Mouse (Mus musculus): ENCODE measurements around the gene Prmt1. TPM values are rescaled to one million over a fixed set of nuclear protein-coding genes. Genes with fewer than 3 reads are reported as not detected.

The Prmt1 gene
- polyA plus RNA-seq, 1 experiment from 2014 or later, result 76.8 TPM

GRCm38 (mm10) chr7:44955628-44956027 is 30.7 kb downstream of the Prmt1 start:
- peaks cover 16% of the 10 kb centered on the region for H3K4me1 ChIP-seq (ENCODE audit: insufficient read depth)
- no peaks in the 10 kb centered on the region for H3K36me3 ChIP-seq (replicated peaks; ENCODE audit: insufficient read depth, low read length)
- no peak for ATAC-seq
- H3K9ac ChIP-seq (replicated peaks), result no peak overlapping the region
- DNase-seq, result peak; percentile 20
- H3K4me2 ChIP-seq (ENCODE audit: low read depth, low read length), result no peak overlapping the region
- peaks cover 12% of the 10 kb centered on the region for H3K27me3 ChIP-seq (ENCODE audit: insufficient read depth, low read length)
- WGBS (ENCODE audit: insufficient replicate concordance), result 41% methylated on average over 5 of the region's 5 CpGs
- no peak overlapping the region for H3K27ac ChIP-seq (ENCODE audit: low read depth)
- H3K9me3 ChIP-seq (ENCODE audit: low read length), result no peaks in the 10 kb centered on the region
- TF ChIP-seq CTCF (IDR thresholded peaks at IDR 0.05; ENCODE audit: low read depth), result peak; percentile 74
- no peak for TF ChIP-seq EP300 (IDR thresholded peaks at IDR 0.05; ENCODE audit: low read depth)
- H3K4me3 ChIP-seq (ENCODE audit: low read depth, low read length), result no peak overlapping the region

DNA sequence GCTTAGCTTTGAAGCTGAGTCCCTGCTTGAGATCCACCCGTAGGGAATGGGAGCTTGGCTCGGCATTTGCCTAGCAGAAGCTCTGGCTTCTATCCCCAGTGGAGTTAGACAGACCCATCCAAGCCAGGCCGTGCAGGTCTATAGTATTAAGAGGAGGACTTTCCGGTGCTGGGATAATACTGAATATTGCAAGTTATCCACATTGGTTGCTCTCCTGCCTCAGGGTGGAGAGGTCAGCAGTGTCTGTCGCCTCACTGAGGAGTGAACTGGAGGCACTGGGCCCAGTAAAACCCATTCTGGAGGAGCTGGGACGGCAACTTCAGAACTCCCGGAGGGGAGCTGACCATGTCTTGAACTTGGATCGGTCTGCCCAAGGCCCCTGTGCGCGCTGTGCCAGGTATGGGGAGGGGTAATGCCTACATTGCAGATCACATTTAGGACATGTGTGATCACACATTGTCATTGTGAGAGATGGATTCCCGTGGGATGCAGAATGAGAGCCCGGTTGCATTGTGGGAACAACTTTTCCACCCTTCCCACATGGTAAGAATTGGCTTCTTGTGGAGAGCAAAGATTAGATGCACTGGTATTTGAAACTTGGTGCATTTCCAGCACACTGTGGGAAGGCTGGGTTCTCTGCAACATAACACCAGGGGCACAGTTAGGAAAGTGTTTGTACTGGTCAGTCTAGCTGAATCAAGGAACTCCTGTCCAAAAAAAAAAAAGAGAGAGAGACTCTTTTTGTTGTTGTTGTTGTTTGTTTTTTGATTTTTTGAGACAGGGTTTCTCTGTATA is 32.1 kb downstream of the Prmt1 start:
- ATAC-seq, result no peak
- no peak for TF ChIP-seq CTCF (IDR thresholded peaks at IDR 0.05; ENCODE audit: low read depth)
- TF ChIP-seq EP300 (IDR thresholded peaks at IDR 0.05; ENCODE audit: low read depth), result no peak
- H3K4me1 ChIP-seq (ENCODE audit: insufficient read depth), result peaks cover 16% of the 10 kb centered on the region
- peaks cover 21% of the 10 kb centered on the region for H3K27me3 ChIP-seq (ENCODE audit: insufficient read depth, low read length)
- H3K4me3 ChIP-seq (ENCODE audit: low read depth, low read length), result no peak overlapping the region
- no peaks in the 10 kb centered on the region for H3K36me3 ChIP-seq (replicated peaks; ENCODE audit: insufficient read depth, low read length)
- 84% methylated on average over 12 of the region's 12 CpGs for WGBS (ENCODE audit: insufficient replicate concordance)
- no peak overlapping the region for H3K4me2 ChIP-seq (ENCODE audit: low read depth, low read length)
- DNase-seq, result no peak
- no peak overlapping the region for H3K27ac ChIP-seq (ENCODE audit: low read depth)
- H3K9me3 ChIP-seq (ENCODE audit: low read length), result no peaks in the 10 kb centered on the region
- H3K9ac ChIP-seq (replicated peaks), result no peak overlapping the region

GRCm38 (mm10) chr7:44953561-44953960 is 32.8 kb downstream of the Prmt1 start:
- H3K36me3 ChIP-seq (replicated peaks; ENCODE audit: insufficient read depth, low read length), result no peaks in the 10 kb centered on the region
- H3K27ac ChIP-seq (ENCODE audit: low read depth), result no peak overlapping the region
- TF ChIP-seq CTCF (IDR thresholded peaks at IDR 0.05; ENCODE audit: low read depth), result no peak
- TF ChIP-seq EP300 (IDR thresholded peaks at IDR 0.05; ENCODE audit: low read depth), result no peak
- no peaks in the 10 kb centered on the region for H3K9me3 ChIP-seq (ENCODE audit: low read length)
- no peak overlapping the region for H3K9ac ChIP-seq (replicated peaks)
- no peak overlapping the region for H3K4me3 ChIP-seq (ENCODE audit: low read depth, low read length)
- WGBS (ENCODE audit: insufficient replicate concordance), result 72% methylated on average over 14 of the region's 14 CpGs
- H3K4me2 ChIP-seq (ENCODE audit: low read depth, low read length), result no peak overlapping the region
- H3K4me1 ChIP-seq (ENCODE audit: insufficient read depth), result peaks cover 16% of the 10 kb centered on the region
- ATAC-seq (no peak), DNase-seq (peak; percentile 13)
- peaks cover 21% of the 10 kb centered on the region for H3K27me3 ChIP-seq (ENCODE audit: insufficient read depth, low read length)

DNA sequence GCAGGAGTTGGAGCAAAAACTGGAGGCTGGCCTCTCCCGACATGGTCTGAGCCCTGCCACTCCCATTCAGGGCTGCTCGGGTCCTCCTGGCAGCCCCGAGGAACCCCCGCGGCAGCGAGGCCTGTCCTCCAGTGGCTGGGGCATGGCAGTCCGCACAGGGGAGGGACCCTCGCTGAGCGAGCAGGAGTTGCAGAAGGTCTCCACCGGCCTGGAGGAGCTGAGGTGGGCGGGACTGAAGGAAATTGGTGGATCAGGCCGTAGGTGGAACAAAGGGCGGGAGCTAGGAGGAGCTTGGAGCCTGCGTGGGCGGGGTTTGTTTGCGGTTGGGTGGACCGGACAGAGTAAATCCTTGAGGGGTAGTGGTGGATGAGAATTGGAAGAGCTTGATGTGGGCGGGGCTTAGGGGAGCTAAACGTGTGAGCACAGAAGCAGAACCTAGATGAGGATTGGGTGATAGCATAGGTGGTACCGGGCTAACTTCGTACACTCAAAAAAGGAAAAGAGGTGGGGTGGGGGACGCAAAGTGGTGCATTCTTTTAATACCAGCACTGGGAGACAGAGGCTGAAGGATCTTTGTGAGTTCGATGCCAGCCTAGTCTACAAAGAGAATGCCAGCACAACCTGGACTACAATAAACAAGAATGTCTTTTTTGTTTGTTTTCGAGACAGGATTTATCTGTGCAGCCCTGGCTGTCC is 33.6 kb downstream of the Prmt1 start:
- H3K4me1 ChIP-seq (ENCODE audit: insufficient read depth), result peaks cover 16% of the 10 kb centered on the region
- H3K9ac ChIP-seq (replicated peaks), result peak overlapping the region; percentile 58
- peaks cover 21% of the 10 kb centered on the region for H3K27me3 ChIP-seq (ENCODE audit: insufficient read depth, low read length)
- peak; percentile 92 for ATAC-seq
- H3K4me2 ChIP-seq (ENCODE audit: low read depth, low read length), result peak overlapping the region; percentile 97
- 5% methylated on average over 24 of the region's 24 CpGs for WGBS (ENCODE audit: insufficient replicate concordance)
- H3K27ac ChIP-seq (ENCODE audit: low read depth), result peak overlapping the region; percentile 68
- DNase-seq, result peak; percentile 91
- no peaks in the 10 kb centered on the region for H3K36me3 ChIP-seq (replicated peaks; ENCODE audit: insufficient read depth, low read length)
- peak overlapping the region; percentile 60 for H3K4me3 ChIP-seq (ENCODE audit: low read depth, low read length)
- no peaks in the 10 kb centered on the region for H3K9me3 ChIP-seq (ENCODE audit: low read length)
- TF ChIP-seq CTCF (IDR thresholded peaks at IDR 0.05; ENCODE audit: low read depth), result no peak
- no peak for TF ChIP-seq EP300 (IDR thresholded peaks at IDR 0.05; ENCODE audit: low read depth)

DNA sequence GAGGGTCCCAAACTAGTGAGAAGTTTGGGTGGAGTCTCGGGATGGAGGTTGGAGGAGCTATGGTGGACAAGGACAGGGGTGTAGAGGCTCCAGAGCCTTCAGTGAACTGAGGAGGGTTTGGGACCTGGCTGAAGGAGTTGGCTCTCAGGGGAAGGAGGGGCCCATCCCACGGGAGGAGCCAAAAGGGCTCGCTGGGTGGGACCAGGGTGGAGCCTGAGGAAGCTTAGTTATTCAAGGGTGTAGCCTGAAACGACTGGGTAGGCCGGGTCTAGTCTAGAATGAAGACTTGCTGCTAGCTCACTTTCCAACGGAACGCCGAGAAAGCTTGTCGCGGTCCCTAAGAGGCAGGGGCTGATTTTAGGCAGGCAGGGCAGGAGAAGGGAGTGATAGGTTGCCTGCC is 34.4 kb downstream of the Prmt1 start:
- no peak overlapping the region for H3K27ac ChIP-seq (ENCODE audit: low read depth)
- H3K4me1 ChIP-seq (ENCODE audit: insufficient read depth), result peaks cover 16% of the 10 kb centered on the region
- H3K4me2 ChIP-seq (ENCODE audit: low read depth, low read length), result peak overlapping the region; percentile 97
- TF ChIP-seq CTCF (IDR thresholded peaks at IDR 0.05; ENCODE audit: low read depth), result no peak
- TF ChIP-seq EP300 (IDR thresholded peaks at IDR 0.05; ENCODE audit: low read depth), result no peak
- no peaks in the 10 kb centered on the region for H3K36me3 ChIP-seq (replicated peaks; ENCODE audit: insufficient read depth, low read length)
- H3K4me3 ChIP-seq (ENCODE audit: low read depth, low read length), result peak overlapping the region; percentile 60
- no peaks in the 10 kb centered on the region for H3K9me3 ChIP-seq (ENCODE audit: low read length)
- 2% methylated on average over 10 of the region's 10 CpGs for WGBS (ENCODE audit: insufficient replicate concordance)
- H3K9ac ChIP-seq (replicated peaks), result no peak overlapping the region
- peak; percentile 71 for DNase-seq
- peaks cover 21% of the 10 kb centered on the region for H3K27me3 ChIP-seq (ENCODE audit: insufficient read depth, low read length)
- ATAC-seq, result peak; percentile 55

GRCm38 (mm10) chr7:44949922-44950321 is 36.4 kb downstream of the Prmt1 start:
- H3K27ac ChIP-seq (ENCODE audit: low read depth), result no peak overlapping the region
- peaks cover 16% of the 10 kb centered on the region for H3K4me1 ChIP-seq (ENCODE audit: insufficient read depth)
- H3K9ac ChIP-seq (replicated peaks), result no peak overlapping the region
- ATAC-seq, result no peak
- H3K36me3 ChIP-seq (replicated peaks; ENCODE audit: insufficient read depth, low read length), result no peaks in the 10 kb centered on the region
- WGBS (ENCODE audit: insufficient replicate concordance), result 46% methylated on average over 6 of the region's 6 CpGs
- no peak overlapping the region for H3K4me3 ChIP-seq (ENCODE audit: low read depth, low read length)
- H3K4me2 ChIP-seq (ENCODE audit: low read depth, low read length), result no peak overlapping the region
- peaks cover 21% of the 10 kb centered on the region for H3K27me3 ChIP-seq (ENCODE audit: insufficient read depth, low read length)
- TF ChIP-seq CTCF (IDR thresholded peaks at IDR 0.05; ENCODE audit: low read depth), result no peak
- no peak for TF ChIP-seq EP300 (IDR thresholded peaks at IDR 0.05; ENCODE audit: low read depth)
- DNase-seq, result no peak
- no peaks in the 10 kb centered on the region for H3K9me3 ChIP-seq (ENCODE audit: low read length)

Measured in liver, postnatal 0 days (tissue).